Mouse (Mus musculus) R1 (cell line): ENCODE data around the gene Pced1b.

Source experiments
- DNase-seq: peaks from one replicate; pipeline ENCODE4 v3.0.0-alpha.2; 2018; ENCODE audit warnings: low read depth, low spot score

The Pced1b gene

GRCm38 (mm10) chr15:97432221-97432620 is 185.3 kb downstream of the Pced1b start:
- no peak for DNase-seq
